Mouse (Mus musculus) ES-Bruce4 (cell line): ENCODE measurements around the gene Prr12.

Experiments
- CTCF ChIP-seq: IDR thresholded peaks from one replicate; pipeline ENCODE4 v1.8.1; 2011; ENCODE audit warnings: low read depth, low read length
- POLR2A ChIP-seq: IDR thresholded peaks from one replicate; pipeline ENCODE4 v1.8.1; 2011; ENCODE audit warnings: low read length; ENCODE audit not compliant: insufficient read depth

- TF ChIP-seq CTCF = no peak
- TF ChIP-seq POLR2A = no peak
Measured at GRCm38 (mm10) chr7:45029995-45030394, 22.7 kb downstream of the Prr12 start.
